Mouse (Mus musculus): ENCODE results near the gene C1qtnf7. TPM values are rescaled to one million over a fixed set of nuclear protein-coding genes. Genes with fewer than 3 reads are reported as not detected.
A peak's percentile ranks its signal among the peaks of the same experiment; 100 is the strongest.

C1qtnf7 gene
- polyA plus RNA-seq, 2 experiments, result 5.0 to 9.3 TPM

DNA sequence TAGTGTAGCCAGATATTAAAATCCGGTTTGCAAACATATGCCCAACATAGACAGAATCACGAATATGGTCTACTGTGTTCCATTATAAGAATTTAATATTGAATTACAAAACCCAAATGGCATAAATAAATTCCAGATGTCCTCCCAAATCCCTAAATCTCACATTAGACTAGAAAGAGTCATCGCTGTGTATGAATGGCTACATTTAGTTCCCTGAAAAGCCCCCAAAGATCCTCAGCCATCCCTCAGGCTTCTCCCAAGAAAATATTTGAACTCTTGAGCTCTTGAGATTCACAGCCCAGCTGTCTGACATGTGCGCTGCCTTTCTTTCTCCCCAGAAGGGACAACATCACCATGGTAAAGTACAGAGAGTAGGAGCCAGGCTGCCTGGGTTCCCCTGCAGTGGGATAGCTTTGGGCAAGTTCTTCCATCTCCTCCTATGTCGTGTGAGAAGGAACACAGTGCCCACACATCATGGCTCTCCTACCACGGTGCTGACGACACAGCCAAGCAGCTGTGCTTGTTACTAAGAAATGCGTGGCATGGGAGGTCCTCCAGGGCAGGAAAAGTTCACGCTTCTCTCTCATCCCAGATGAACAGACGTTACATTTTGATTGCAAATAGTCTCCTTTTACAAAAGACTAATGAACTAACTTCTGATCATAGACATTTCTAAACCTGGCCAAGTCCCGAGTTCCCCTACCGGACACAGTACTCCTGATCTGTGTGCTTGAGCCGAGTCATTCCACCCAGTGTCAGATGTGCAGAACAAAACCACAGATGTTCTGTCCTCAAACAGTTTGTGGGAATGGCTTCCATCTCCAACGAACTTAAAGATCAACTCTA lies 23.2 kb downstream of the C1qtnf7 start:
- ATAC-seq (ENCODE audit: low FRiP score, low read depth), result peak; percentile 51
- Histone ChIP-seq H3K36me3 (ENCODE audit: control insufficient read depth, insufficient read depth, low read length) (no peaks in the 10 kb centered on the region), H3K4me2 (replicated peaks; ENCODE audit: low read depth, low read length, severe bottlenecking) (no peak overlapping the region), H3K4me3 (replicated peaks; ENCODE audit: low read length) (no peak overlapping the region), H3K9ac (ENCODE audit: low read depth, low read length, severe bottlenecking) (no peak overlapping the region), H3K27me3 (ENCODE audit: control insufficient read depth, insufficient read depth, low read length) (no peaks in the 10 kb centered on the region), H3K27ac (replicated peaks; ENCODE audit: low read depth, low read length) (peak overlapping the region; percentile 53; the same call in 1 of the 2 replicates), H3K4me1 (ENCODE audit: control insufficient read depth, insufficient read depth, low read length) (peaks cover 18% of the 10 kb centered on the region), H3K9me3 (ENCODE audit: control insufficient read depth, low read length) (no peaks in the 10 kb centered on the region)
- TF ChIP-seq POLR2A (IDR thresholded peaks at IDR 0.05; ENCODE audit: borderline replicate concordance, extremely low read depth, insufficient read depth, insufficient read length), result no peak
- 24% methylated on average over 14 of the region's 14 CpGs for WGBS
- DNase-seq (ENCODE audit: low spot score), result peak; percentile 60

DNA sequence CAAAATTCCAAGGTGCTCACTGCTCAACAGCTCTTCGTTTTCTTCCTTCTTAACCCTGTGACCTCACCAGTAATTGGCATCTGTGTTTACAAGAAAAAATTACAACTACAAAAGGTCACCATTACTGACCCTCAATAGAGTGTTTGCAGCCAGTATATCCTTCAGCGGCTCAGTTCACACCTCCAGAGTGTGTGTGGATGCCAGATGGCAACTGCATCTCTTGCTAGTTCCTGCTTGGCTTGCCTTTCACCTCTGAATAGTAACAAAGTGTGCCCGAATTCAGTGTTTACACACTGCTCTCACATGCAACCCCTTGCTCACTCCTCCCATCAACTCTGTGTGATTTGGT lies 23.8 kb downstream of the C1qtnf7 start:
- no peak for ATAC-seq (ENCODE audit: low FRiP score, low read depth)
- no peak overlapping the region for H3K27ac ChIP-seq (replicated peaks; ENCODE audit: low read depth, low read length)
- no peak overlapping the region for H3K9ac ChIP-seq (ENCODE audit: low read depth, low read length, severe bottlenecking)
- no peaks in the 10 kb centered on the region for H3K36me3 ChIP-seq (ENCODE audit: control insufficient read depth, insufficient read depth, low read length)
- peaks cover 18% of the 10 kb centered on the region for H3K4me1 ChIP-seq (ENCODE audit: control insufficient read depth, insufficient read depth, low read length)
- H3K4me3 ChIP-seq (replicated peaks; ENCODE audit: low read length), result no peak overlapping the region
- no peak for DNase-seq (ENCODE audit: low spot score)
- 10% methylated on average over 3 of the region's 3 CpGs for WGBS
- TF ChIP-seq POLR2A (IDR thresholded peaks at IDR 0.05; ENCODE audit: borderline replicate concordance, extremely low read depth, insufficient read depth, insufficient read length), result no peak
- no peaks in the 10 kb centered on the region for H3K27me3 ChIP-seq (ENCODE audit: control insufficient read depth, insufficient read depth, low read length)
- H3K9me3 ChIP-seq (ENCODE audit: control insufficient read depth, low read length), result peaks cover under 1% of the 10 kb centered on the region; the same call in 1 of the 2 replicates
- no peak overlapping the region for H3K4me2 ChIP-seq (replicated peaks; ENCODE audit: low read depth, low read length, severe bottlenecking)

DNA sequence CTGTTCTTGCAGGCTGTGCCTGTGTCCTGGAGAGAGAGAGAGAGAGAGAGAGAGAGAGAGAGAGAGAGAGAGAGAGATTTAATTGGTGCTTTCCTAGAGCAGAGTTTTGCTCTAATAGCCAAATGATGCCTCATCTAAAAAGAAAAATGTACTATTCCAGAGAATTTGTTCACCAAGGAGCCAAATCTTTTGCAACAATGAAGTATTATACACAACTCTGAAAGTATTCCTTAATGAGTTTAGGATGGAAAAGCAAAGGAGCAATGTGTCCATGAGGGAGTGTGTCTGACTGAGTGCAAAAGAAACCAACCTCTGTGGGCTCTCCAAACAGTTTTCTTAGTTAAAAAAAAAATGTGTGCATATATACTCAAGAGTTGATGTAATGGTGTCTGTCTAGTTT lies 24.5 kb downstream of the C1qtnf7 start:
- H3K27ac ChIP-seq (replicated peaks; ENCODE audit: low read depth, low read length), result no peak overlapping the region
- peaks cover 18% of the 10 kb centered on the region for H3K4me1 ChIP-seq (ENCODE audit: control insufficient read depth, insufficient read depth, low read length)
- H3K36me3 ChIP-seq (ENCODE audit: control insufficient read depth, insufficient read depth, low read length), result no peaks in the 10 kb centered on the region
- no peak overlapping the region for H3K4me2 ChIP-seq (replicated peaks; ENCODE audit: low read depth, low read length, severe bottlenecking)
- TF ChIP-seq POLR2A (IDR thresholded peaks at IDR 0.05; ENCODE audit: borderline replicate concordance, extremely low read depth, insufficient read depth, insufficient read length), result no peak
- ATAC-seq (ENCODE audit: low FRiP score, low read depth) (no peak), DNase-seq (ENCODE audit: low spot score) (no peak)
- H3K27me3 ChIP-seq (ENCODE audit: control insufficient read depth, insufficient read depth, low read length), result no peaks in the 10 kb centered on the region
- H3K9ac ChIP-seq (ENCODE audit: low read depth, low read length, severe bottlenecking), result no peak overlapping the region
- no peak overlapping the region for H3K4me3 ChIP-seq (replicated peaks; ENCODE audit: low read length)
- H3K9me3 ChIP-seq (ENCODE audit: control insufficient read depth, low read length), result peaks cover 6% of the 10 kb centered on the region; the same call in 1 of the 2 replicates

DNA sequence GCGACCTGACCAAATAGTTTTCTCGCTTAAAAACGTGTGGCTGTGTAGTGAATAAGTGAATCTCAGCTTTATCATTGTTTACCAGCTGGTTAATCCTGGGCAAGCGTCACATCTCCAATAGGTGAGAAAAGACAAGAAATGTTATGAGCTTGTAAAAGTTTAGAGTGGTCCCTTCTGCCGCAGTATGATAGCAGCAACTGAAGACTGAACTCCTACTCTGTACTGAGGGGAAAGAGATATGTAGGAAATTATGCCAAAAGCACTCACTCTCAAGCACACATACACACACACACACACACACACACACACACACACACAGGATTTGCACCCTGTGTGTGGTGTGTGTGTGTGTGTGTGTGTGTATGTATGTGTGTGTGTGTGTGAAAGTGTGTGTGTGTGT lies 26.2 kb downstream of the C1qtnf7 start:
- no peak overlapping the region for H3K4me3 ChIP-seq (replicated peaks; ENCODE audit: low read length)
- H3K4me2 ChIP-seq (replicated peaks; ENCODE audit: low read depth, low read length, severe bottlenecking), result no peak overlapping the region
- H3K36me3 ChIP-seq (ENCODE audit: control insufficient read depth, insufficient read depth, low read length), result no peaks in the 10 kb centered on the region
- peaks cover 18% of the 10 kb centered on the region for H3K4me1 ChIP-seq (ENCODE audit: control insufficient read depth, insufficient read depth, low read length)
- no peak for DNase-seq (ENCODE audit: low spot score)
- H3K27ac ChIP-seq (replicated peaks; ENCODE audit: low read depth, low read length), result no peak overlapping the region
- H3K27me3 ChIP-seq (ENCODE audit: control insufficient read depth, insufficient read depth, low read length), result no peaks in the 10 kb centered on the region
- WGBS, result 64% methylated on average over 5 of the region's 5 CpGs
- TF ChIP-seq POLR2A (IDR thresholded peaks at IDR 0.05; ENCODE audit: borderline replicate concordance, extremely low read depth, insufficient read depth, insufficient read length), result no peak
- ATAC-seq (ENCODE audit: low FRiP score, low read depth), result no peak
- no peak overlapping the region for H3K9ac ChIP-seq (ENCODE audit: low read depth, low read length, severe bottlenecking)
- H3K9me3 ChIP-seq (ENCODE audit: control insufficient read depth, low read length), result peaks cover 6% of the 10 kb centered on the region; the same call in 1 of the 2 replicates

DNA sequence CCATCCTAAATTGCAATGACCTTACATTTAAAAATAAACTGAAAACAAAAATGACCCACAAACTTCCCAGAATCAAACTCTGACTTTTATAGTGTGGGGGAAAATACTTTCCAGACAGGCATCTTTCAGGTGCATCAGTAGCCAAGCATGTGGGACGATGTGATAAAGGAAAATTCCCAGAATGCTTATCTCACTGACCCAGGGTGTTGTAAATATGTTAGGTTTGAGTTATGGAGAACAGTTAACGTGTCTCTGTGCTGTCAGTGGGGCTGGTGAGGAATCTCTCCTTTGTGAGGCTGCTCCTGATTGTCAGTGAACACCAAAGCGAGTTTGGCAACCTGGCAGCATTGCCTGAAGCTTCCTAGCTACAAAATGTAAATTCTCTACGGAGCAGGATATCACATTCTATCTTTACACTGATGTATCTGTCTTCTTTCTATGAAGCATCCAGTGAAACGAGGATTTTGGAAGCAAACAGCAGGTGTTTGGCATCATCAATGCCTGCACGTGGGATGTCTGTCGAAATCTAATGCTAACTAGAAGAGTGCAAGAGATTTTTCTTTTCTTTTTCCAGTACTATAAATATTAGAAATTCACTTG lies 27.0 kb downstream of the C1qtnf7 start:
- peaks cover 18% of the 10 kb centered on the region for H3K4me1 ChIP-seq (ENCODE audit: control insufficient read depth, insufficient read depth, low read length)
- DNase-seq (ENCODE audit: low spot score), result no peak

More for the DNA sequence above, 27.0 kb downstream of the C1qtnf7 start:
- H3K9ac ChIP-seq (ENCODE audit: low read depth, low read length, severe bottlenecking), result no peak overlapping the region
- ATAC-seq (ENCODE audit: low FRiP score, low read depth), result no peak
- no peaks in the 10 kb centered on the region for H3K27me3 ChIP-seq (ENCODE audit: control insufficient read depth, insufficient read depth, low read length)
- WGBS, result 42% methylated on average over 7 of the region's 7 CpGs
- no peaks in the 10 kb centered on the region for H3K36me3 ChIP-seq (ENCODE audit: control insufficient read depth, insufficient read depth, low read length)
- H3K27ac ChIP-seq (replicated peaks; ENCODE audit: low read depth, low read length), result no peak overlapping the region
- no peak for TF ChIP-seq POLR2A (IDR thresholded peaks at IDR 0.05; ENCODE audit: borderline replicate concordance, extremely low read depth, insufficient read depth, insufficient read length)
- no peak overlapping the region for H3K4me3 ChIP-seq (replicated peaks; ENCODE audit: low read length)
- H3K9me3 ChIP-seq (ENCODE audit: control insufficient read depth, low read length), result peaks cover 6% of the 10 kb centered on the region; the same call in 1 of the 2 replicates
- no peak overlapping the region for H3K4me2 ChIP-seq (replicated peaks; ENCODE audit: low read depth, low read length, severe bottlenecking)
